Mouse (Mus musculus) kidney, postnatal 0 days (tissue): ENCODE measurements around the gene Pin1rt1. TPM values are rescaled to one million over a fixed set of nuclear protein-coding genes. Genes with fewer than 3 reads are reported as not detected.

Experiments used
- ATAC-seq: fragments of 200-750 bp; cut with Nextera tagmentation; replicated peaks from 2 replicates; pipeline ENCODE4 v1.8.0; 2017; ENCODE audit warnings: low read depth, moderate number of reproducible peaks, moderate TSS enrichment, moderate library complexity; ENCODE audit not compliant: low FRiP score
- DNase-seq: peaks from one replicate; pipeline ENCODE4 v3.0.0-alpha.2; 2016; ENCODE audit warnings: low spot score
- H3K27ac ChIP-seq: fragments of 300-500 bp; sonication (generic); 2 replicates; pipeline ENCODE4 v1.5.1; 2014; ENCODE audit warnings: mild to moderate bottlenecking
- H3K27me3 ChIP-seq: fragments of 300-500 bp; sonication (generic); 2 replicates; pipeline ENCODE4 v1.6.1; 2014; ENCODE audit warnings: low read length, mixed read lengths; ENCODE audit not compliant: insufficient read depth
- H3K36me3 ChIP-seq: fragments of 300-500 bp; sonication (generic); 2 replicates; pipeline ENCODE4 v1.6.1; 2014; ENCODE audit warnings: low read length, mixed read lengths; ENCODE audit not compliant: insufficient read depth
- H3K4me1 ChIP-seq: fragments of 300-500 bp; sonication (generic); replicated peaks from 2 replicates; pipeline ENCODE4 v1.6.1; 2014; ENCODE audit warnings: antibody characterized with exemption, low read length, mixed read lengths; ENCODE audit not compliant: insufficient read depth
- H3K4me2 ChIP-seq: fragments of 300-500 bp; sonication (generic); 2 replicates; pipeline ENCODE4 v1.6.1; 2014; ENCODE audit warnings: mild to moderate bottlenecking, low read length, moderate library complexity, mixed read lengths
- H3K4me3 ChIP-seq: fragments of 300-500 bp; sonication (generic); replicated peaks from 2 replicates; pipeline ENCODE4 v1.5.1; 2014; ENCODE audit warnings: low read depth, low read length
- H3K9ac ChIP-seq: fragments of 300-500 bp; sonication (generic); 2 replicates; pipeline ENCODE4 v1.6.1; 2014; ENCODE audit warnings: low read depth, low read length
- H3K9me3 ChIP-seq: fragments of 300-500 bp; sonication (generic); replicated peaks from 2 replicates; pipeline ENCODE4 v1.6.1; 2016; ENCODE audit warnings: low read length, inconsistent platforms, mixed read lengths
- CTCF ChIP-seq: IDR thresholded peaks from 2 replicates; pipeline ENCODE4 v1.5.1; 2016; ENCODE audit warnings: antibody characterized with exemption, low read depth, mild to moderate bottlenecking, moderate library complexity
- WGBS: fragments of 180-500 bp; shearing (Covaris S2); extraction: QIAGEN DNeasy Blood & Tissue Kit; methylation state at CpG from one replicate; pipeline ENCODE4 v1.1.7; 2014; 5-methylcytosine and 5-hydroxymethylcytosine counted together
- polyA plus RNA-seq: library from polyadenylated mRNA; unstranded; fragments of >200 nt; fragmentation: Nextera tagmentation; extraction: Ambion mirVana; gene quantifications from 2 replicates; pipeline ENCODE4 v1.2.1, GENCODE M21; 2015

The Pin1rt1 gene
- polyA plus RNA-seq, 1 experiment from 2014 or later, result not detected

DNA sequence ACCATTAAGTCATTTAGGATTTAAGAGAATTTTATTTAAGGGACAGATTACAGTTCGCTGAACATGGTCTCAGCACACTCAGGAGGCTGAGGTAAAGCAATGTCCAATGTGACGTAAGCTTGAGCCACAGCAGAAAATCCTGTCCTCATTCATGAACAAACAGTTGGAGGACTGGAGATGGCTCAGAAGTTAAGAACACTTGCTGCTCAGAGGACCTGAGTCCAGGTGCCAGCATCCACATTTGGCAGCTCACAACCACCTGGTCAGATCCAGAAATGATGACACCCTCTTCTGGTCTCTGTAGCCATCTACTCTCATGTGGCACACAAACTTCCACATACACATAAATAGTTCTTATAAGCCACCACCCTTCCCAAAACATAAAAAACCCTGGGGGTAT lies 23.5 kb upstream of the Pin1rt1 start:
- ATAC-seq (no peak), DNase-seq (no peak)
- H3K9ac ChIP-seq, result no peak overlapping the region
- no peak overlapping the region for H3K4me2 ChIP-seq
- H3K27ac ChIP-seq, result no peak overlapping the region
- no peaks in the 10 kb centered on the region for H3K36me3 ChIP-seq
- no peaks in the 10 kb centered on the region for H3K9me3 ChIP-seq
- no peak overlapping the region for H3K4me3 ChIP-seq
- TF ChIP-seq CTCF, result no peak
- H3K27me3 ChIP-seq, result no peaks in the 10 kb centered on the region
- peaks cover 12% of the 10 kb centered on the region; the same call in 1 of the 2 replicates for H3K4me1 ChIP-seq
- 83% methylated on average over 2 of the region's 2 CpGs for WGBS

- no peak for TF ChIP-seq CTCF
- Histone ChIP-seq H3K27ac (0 out of 2 replicates have a peak overlapping the region, but pooled peaks have one; percentile 19), H3K27me3 (no peaks in the 10 kb centered on the region), H3K9me3 (no peaks in the 10 kb centered on the region), H3K4me2 (no peak overlapping the region), H3K36me3 (no peaks in the 10 kb centered on the region), H3K4me1 (peaks cover 7% of the 10 kb centered on the region; the same call in 1 of the 2 replicates), H3K4me3 (no peak overlapping the region), H3K9ac (no peak overlapping the region)
- DNase-seq, result no peak
- no peak for ATAC-seq
- WGBS, result 64% methylated on average over 7 of the region's 7 CpGs
Measured at GRCm38 (mm10) chr2:104736241-104736640, 20.1 kb upstream of the Pin1rt1 start.

GRCm38 (mm10) chr2:104732562-104733256 lies 16.5 kb upstream of the Pin1rt1 start:
- Histone ChIP-seq H3K4me2 (no peak overlapping the region), H3K9me3 (no peaks in the 10 kb centered on the region), H3K4me3 (no peak overlapping the region), H3K4me1 (peaks cover 4% of the 10 kb centered on the region; the same call in 1 of the 2 replicates), H3K27ac (no peak overlapping the region), H3K27me3 (no peaks in the 10 kb centered on the region), H3K36me3 (no peaks in the 10 kb centered on the region), H3K9ac (no peak overlapping the region)
- 61% methylated on average over 7 of the region's 7 CpGs for WGBS
- no peak for TF ChIP-seq CTCF
- ATAC-seq (no peak), DNase-seq (no peak)

DNA sequence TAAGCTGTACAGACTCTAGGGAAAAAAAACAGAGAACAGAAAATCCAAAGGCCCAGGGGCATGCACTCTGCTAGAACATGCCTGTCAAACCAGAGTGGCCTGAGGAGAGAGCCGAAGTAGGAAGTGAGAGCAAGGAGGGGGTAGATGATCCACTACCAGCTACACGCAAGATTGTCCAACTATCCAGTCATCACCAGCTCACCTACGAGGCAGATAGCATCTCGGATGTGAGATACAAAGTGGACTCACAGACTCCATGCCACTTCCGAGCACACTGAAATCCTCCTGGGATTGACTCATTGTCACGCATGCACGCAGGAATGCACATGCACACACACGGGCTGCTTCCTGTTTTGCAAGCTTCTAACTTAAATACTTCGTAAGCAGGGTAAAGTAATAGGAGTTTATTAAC lies 15.9 kb upstream of the Pin1rt1 start:
- DNase-seq (no peak), ATAC-seq (no peak)
- Histone ChIP-seq H3K36me3 (no peaks in the 10 kb centered on the region), H3K4me2 (no peak overlapping the region), H3K4me3 (no peak overlapping the region), H3K9ac (no peak overlapping the region), H3K4me1 (peaks cover 4% of the 10 kb centered on the region; the same call in 1 of the 2 replicates), H3K9me3 (no peaks in the 10 kb centered on the region), H3K27ac (peak overlapping the region; percentile 1; the same call in 1 of the 2 replicates), H3K27me3 (no peaks in the 10 kb centered on the region)
- TF ChIP-seq CTCF, result no peak
- WGBS, result 56% methylated on average over 9 of the region's 9 CpGs

DNA sequence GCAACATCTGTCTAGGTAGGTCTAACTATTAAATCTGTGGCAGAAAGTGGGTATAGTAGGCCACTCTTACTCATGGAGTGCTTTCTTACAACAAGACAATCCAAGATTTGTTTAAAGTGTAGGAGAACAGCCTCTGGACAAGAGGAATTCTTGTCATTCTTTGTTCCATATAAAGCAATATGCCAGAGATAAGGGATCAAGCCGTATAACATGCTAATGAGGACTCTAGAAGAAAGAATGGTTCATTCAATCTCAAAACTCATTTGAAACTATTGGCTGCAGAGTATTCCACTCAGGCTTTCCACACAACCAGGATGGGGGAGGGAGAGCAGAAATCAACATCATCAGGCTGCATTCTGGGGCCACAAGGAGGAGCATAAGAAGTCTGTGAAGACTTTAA lies 11.2 kb upstream of the Pin1rt1 start:
- no peak overlapping the region for H3K27ac ChIP-seq
- no peak overlapping the region for H3K4me3 ChIP-seq
- no peak overlapping the region for H3K4me2 ChIP-seq
- no peaks in the 10 kb centered on the region for H3K27me3 ChIP-seq
- H3K36me3 ChIP-seq, result no peaks in the 10 kb centered on the region
- WGBS, result 55% methylated on average over 1 of the region's 1 CpGs
- H3K4me1 ChIP-seq, result 0 out of 2 replicates have a peak, but pooled peaks cover 4% of the 10 kb centered on the region
- no peak overlapping the region for H3K9ac ChIP-seq
- TF ChIP-seq CTCF, result no peak
- no peaks in the 10 kb centered on the region for H3K9me3 ChIP-seq
- DNase-seq, result no peak
- no peak for ATAC-seq

DNA sequence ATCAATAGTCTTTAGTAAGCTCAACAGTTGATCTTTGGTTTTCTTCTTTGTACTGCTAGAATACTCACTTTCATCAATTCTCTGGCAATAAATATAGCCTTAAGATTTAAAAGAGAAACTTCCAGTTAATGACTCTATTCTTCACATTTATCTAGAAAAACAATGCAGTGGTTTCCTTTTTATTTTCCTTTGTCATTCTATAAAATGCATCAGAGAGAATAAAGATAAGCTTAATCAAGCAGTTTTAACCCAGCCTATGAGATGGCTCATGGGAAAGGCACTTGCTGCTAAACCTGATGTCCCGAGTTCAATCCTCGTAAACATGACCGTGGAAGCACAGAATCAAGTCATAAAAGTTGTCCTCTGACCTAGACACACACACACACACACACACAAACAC lies 5.8 kb upstream of the Pin1rt1 start:
- no peak for DNase-seq
- no peak for TF ChIP-seq CTCF
- Histone ChIP-seq H3K27me3 (no peaks in the 10 kb centered on the region), H3K9me3 (no peaks in the 10 kb centered on the region), H3K4me3 (no peak overlapping the region), H3K9ac (no peak overlapping the region), H3K27ac (no peak overlapping the region), H3K4me2 (no peak overlapping the region), H3K4me1 (no peaks in the 10 kb centered on the region), H3K36me3 (no peaks in the 10 kb centered on the region)
- 43% methylated on average over 3 of the region's 3 CpGs for WGBS
- ATAC-seq, result no peak
